Mouse (Mus musculus) MEL (cell line): ENCODE measurements around the gene Tmem45b.

Experiments
- CTCF ChIP-seq, 3 experiments: IDR thresholded peaks in 2 of 3; conservative IDR thresholded peaks in 1 of 3; 2 replicates each; pipeline ENCODE4 v1.5.1; 2011 to 2012; ENCODE audit warnings: low read length in 3 of 3, low read depth in 2 of 3, mild to moderate bottlenecking in 2 of 3, improper control_type of control experiment in 1 of 3, inconsistent platforms in 1 of 3, mixed read lengths in 1 of 3, moderate library complexity in 1 of 3; ENCODE audit not compliant: control insufficient read depth in 1 of 3, insufficient read depth in 1 of 3, poor library complexity in 1 of 3, severe bottlenecking in 1 of 3
- GATA1 ChIP-seq: IDR thresholded peaks from 2 replicates; pipeline ENCODE4 v1.6.1; 2011; ENCODE audit warnings: low read depth, low read length, improper control_type of control experiment
- HCFC1 ChIP-seq: IDR thresholded peaks from 2 replicates; pipeline ENCODE4 v1.6.1; 2012; ENCODE audit warnings: low read depth, mild to moderate bottlenecking, inconsistent platforms, low read length, improper control_type of control experiment, moderate library complexity
- JUND ChIP-seq: IDR thresholded peaks from 2 replicates; pipeline ENCODE4 v1.6.1; 2011; ENCODE audit warnings: low read depth, mild to moderate bottlenecking, improper control_type of control experiment, low read length
- KAT2A ChIP-seq: conservative IDR thresholded peaks from 2 replicates; pipeline ENCODE4 v1.6.1; 2012; ENCODE audit warnings: low read depth, low read length, improper control_type of control experiment, inconsistent platforms
- MAFK ChIP-seq: IDR thresholded peaks from 2 replicates; pipeline ENCODE4 v1.6.1; 2011; ENCODE audit warnings: low read depth, mild to moderate bottlenecking, low read length, improper control_type of control experiment, borderline replicate concordance
- MAX ChIP-seq: IDR thresholded peaks from 2 replicates; pipeline ENCODE4 v1.6.1; 2011; ENCODE audit warnings: low read length, improper control_type of control experiment
- MYB ChIP-seq: IDR thresholded peaks from 2 replicates; pipeline ENCODE4 v1.6.1; 2011; ENCODE audit warnings: mild to moderate bottlenecking, low read depth, low read length, improper control_type of control experiment
- RAD21 ChIP-seq: IDR thresholded peaks from 2 replicates; pipeline ENCODE4 v1.6.1; 2011; ENCODE audit warnings: mild to moderate bottlenecking, low read depth, low read length, improper control_type of control experiment
- TAL1 ChIP-seq: IDR thresholded peaks from 2 replicates; pipeline ENCODE4 v1.6.1; 2012; ENCODE audit warnings: mild to moderate bottlenecking, inconsistent platforms, low read length, moderate library complexity, mixed read lengths
- ZMIZ1 ChIP-seq: IDR thresholded peaks from 2 replicates; pipeline ENCODE4 v1.6.1; 2012; ENCODE audit warnings: low read depth, mild to moderate bottlenecking, inconsistent platforms, low read length, improper control_type of control experiment, moderate library complexity
- ZNF384 ChIP-seq: IDR thresholded peaks from 2 replicates; pipeline ENCODE4 v1.6.1; 2012; ENCODE audit warnings: low read depth, mild to moderate bottlenecking, inconsistent platforms, low read length, improper control_type of control experiment

GRCm38 (mm10) chr9:31441487-31441886, 22.8 kb downstream of the Tmem45b start:
- TF ChIP-seq CTCF (IDR thresholded peaks at IDR 0.05 in 2 of 3, conservative IDR thresholded peaks at IDR 0.05 in 1 of 3; ENCODE audit: control insufficient read depth in 1 of 3, insufficient read depth in 1 of 3, low read depth in 2 of 3, low read length in 3 of 3, poor library complexity in 1 of 3, severe bottlenecking in 1 of 3) (no peak), MAFK (no peak), TAL1 (no peak), RAD21 (no peak), MAX (no peak), ZNF384 (no peak), GATA1 (no peak), HCFC1 (no peak), MYB (no peak), KAT2A (no peak), ZMIZ1 (no peak), JUND (no peak)
